In genomic region chr16:94765129-94765528, GRCm38 (mm10) we compare ENCODE assay signal across 10 mouse cellular contexts.
DNase-seq lines count a peak whose midpoint lies in the region; ATAC-seq and TF ChIP-seq lines count a peak whose summit lies in the region.
"Had no signal": no experiment of that assay in that cellular context is flagged by ENCODE, and none has a peak within 500 bp of the region (broad histone marks: within the 10 kb centered on the region; RNA-seq: fewer than 3 reads in every experiment).

No protein-coding gene starts in this region.

- peaks cover 6% of the 10 kb centered on the region; the same call in 1 of the 2 replicates for H3K4me1 ChIP-seq in midbrain, embryonic 12.5 days
- H3K4me1 ChIP-seq in midbrain, embryonic 10.5 days: peaks cover 7% of the 10 kb centered on the region
- peaks cover 10 to 13% of the 10 kb centered on the region in 2 experiments; a peak in 3 of 4 replicates for H3K4me1 ChIP-seq in heart, embryonic 14.5 days (ENCODE audit: control insufficient read depth in 2 of 2, insufficient read depth in 2 of 2, low read length in 2 of 2)
- peaks cover 9% of the 10 kb centered on the region for H3K4me1 ChIP-seq in neural tube, embryonic 15.5 days
- H3K4me1 ChIP-seq: liver, embryonic 13.5 days had no signal

- 37% methylated on average over 8 of the region's 8 CpGs for WGBS in midbrain, embryonic 12.5 days
- 55% methylated on average over 8 of the region's 8 CpGs for WGBS in midbrain, embryonic 10.5 days
- 10% methylated on average over 8 of the region's 8 CpGs for WGBS in heart, embryonic 14.5 days
- 19% methylated on average over 8 of the region's 8 CpGs for WGBS in neural tube, embryonic 15.5 days

- TF ChIP-seq CTCF in gastrocnemius, adult 2 months (IDR thresholded peaks at IDR 0.05): no peak

- no peak overlapping the region for H3K9ac ChIP-seq in midbrain, embryonic 12.5 days (replicated peaks)
- H3K9ac ChIP-seq in heart, embryonic 14.5 days (ENCODE audit: low read length): peak overlapping the region; percentile 53
- no peak overlapping the region for H3K9ac ChIP-seq in neural tube, embryonic 15.5 days (replicated peaks)
- H3K9ac ChIP-seq: liver, embryonic 13.5 days had no signal

- no peak for ATAC-seq in midbrain, embryonic 12.5 days (ENCODE audit: low FRiP score, low read depth)
- peak; percentile 87 for ATAC-seq in heart, embryonic 14.5 days (ENCODE audit: insufficient number of reproducible peaks, insufficient read depth, low FRiP score, low read depth)
- peak; percentile 50; the same call in 1 of the 2 replicates for ATAC-seq in neural tube, embryonic 15.5 days (ENCODE audit: low FRiP score)

- intact Hi-C loops in gastrocnemius, adult 2 months (cut with DNase I): no loop called here

- peak overlapping the region; percentile 17; the same call in 1 of the 2 replicates for H3K4me2 ChIP-seq in midbrain, embryonic 12.5 days (replicated peaks)
- peak overlapping the region; percentile 50 for H3K4me2 ChIP-seq in heart, embryonic 14.5 days (ENCODE audit: low read length)
- peak overlapping the region; percentile 28 for H3K4me2 ChIP-seq in neural tube, embryonic 15.5 days
- H3K4me2 ChIP-seq: liver, embryonic 13.5 days had no signal

- peak overlapping the region; percentile 35 for H3K4me3 ChIP-seq in gastrocnemius, adult 2 months
- no peak overlapping the region for H3K4me3 ChIP-seq in midbrain, embryonic 12.5 days
- no peak overlapping the region for H3K4me3 ChIP-seq in midbrain, embryonic 10.5 days
- H3K4me3 ChIP-seq in heart, embryonic 14.5 days (ENCODE audit: control insufficient read depth in 1 of 2, insufficient read depth in 1 of 2, low read depth in 1 of 2, low read length in 2 of 2): no peak overlapping the region
- no peak overlapping the region for H3K4me3 ChIP-seq in neural tube, embryonic 15.5 days (replicated peaks)
- H3K4me3 ChIP-seq: liver, embryonic 13.5 days had no signal

- DNase-seq in gastrocnemius, adult 2 months: peak; percentile 32
- no peak for DNase-seq in gastrocnemius, postnatal 10 days
- no peak for DNase-seq in midbrain, embryonic 10.5 days (ENCODE audit: low spot score)
- DNase-seq in right cerebral cortex, postnatal 14 days: no peak
- no peak for DNase-seq in adrenal gland, postnatal 4 days (ENCODE audit: low spot score in 2 of 2)
- DNase-seq: adrenal gland, postnatal 36 days; liver, embryonic 13.5 days had no signal

- no peak overlapping the region; the same call in 1 of the 2 replicates for H3K27ac ChIP-seq in gastrocnemius, adult 2 months
- H3K27ac ChIP-seq in midbrain, embryonic 12.5 days (replicated peaks): no peak overlapping the region
- no peak overlapping the region for H3K27ac ChIP-seq in midbrain, embryonic 10.5 days (replicated peaks)
- peak overlapping the region; percentile 94 to 97 for H3K27ac ChIP-seq in heart, embryonic 14.5 days (replicated peaks in 1 of 2; ENCODE audit: control insufficient read depth in 1 of 2, insufficient read depth in 1 of 2, low read depth in 2 of 2, low read length in 2 of 2)
- no peak overlapping the region for H3K27ac ChIP-seq in neural tube, embryonic 15.5 days (replicated peaks)
- H3K27ac ChIP-seq: liver, embryonic 13.5 days had no signal

- H3K9me3 ChIP-seq in midbrain, embryonic 12.5 days: no peaks in the 10 kb centered on the region
- no peaks in the 10 kb centered on the region for H3K9me3 ChIP-seq in midbrain, embryonic 10.5 days (replicated peaks)
- H3K9me3 ChIP-seq in heart, embryonic 14.5 days (ENCODE audit: control insufficient read depth, low read length): no peaks in the 10 kb centered on the region; the same call in 1 of the 2 replicates
- no peaks in the 10 kb centered on the region for H3K9me3 ChIP-seq in neural tube, embryonic 15.5 days (replicated peaks)
- H3K9me3 ChIP-seq: liver, embryonic 13.5 days had no signal

- no peaks in the 10 kb centered on the region for H3K36me3 ChIP-seq in midbrain, embryonic 12.5 days
- H3K36me3 ChIP-seq in midbrain, embryonic 10.5 days: no peaks in the 10 kb centered on the region
- H3K36me3 ChIP-seq in heart, embryonic 14.5 days (ENCODE audit: control insufficient read depth, insufficient read depth, low read length): no peaks in the 10 kb centered on the region
- H3K36me3 ChIP-seq in neural tube, embryonic 15.5 days: no peaks in the 10 kb centered on the region
- H3K36me3 ChIP-seq: liver, embryonic 13.5 days had no signal

- no peaks in the 10 kb centered on the region for H3K27me3 ChIP-seq in midbrain, embryonic 12.5 days
- no peaks in the 10 kb centered on the region for H3K27me3 ChIP-seq in midbrain, embryonic 10.5 days (ENCODE audit: low read depth, poor library complexity, severe bottlenecking)
- no peaks in the 10 kb centered on the region for H3K27me3 ChIP-seq in heart, embryonic 14.5 days (ENCODE audit: control insufficient read depth, insufficient read depth, low read length)
- no peaks in the 10 kb centered on the region for H3K27me3 ChIP-seq in neural tube, embryonic 15.5 days (replicated peaks)
- H3K27me3 ChIP-seq: liver, embryonic 13.5 days had no signal

Comparison
In these comparisons a context has a peak if more than half of its experiments do, and no peak if none do; other contexts are left out.
1. H3K27ac ChIP-seq: peak in heart, embryonic 14.5 days (2 of 2); none in gastrocnemius, adult 2 months (single experiment), midbrain, embryonic 12.5 days (single experiment), midbrain, embryonic 10.5 days (single experiment) and neural tube, embryonic 15.5 days (single experiment).
2. Peak in every context shown above with its lines, with median percentiles within 50 percentile points of each other: H3K4me2 ChIP-seq.